Mouse (Mus musculus) midbrain, embryonic 11.5 days (tissue): ENCODE results near the gene Lbhd1. TPM values are rescaled to one million over a fixed set of nuclear protein-coding genes. Genes with fewer than 3 reads are reported as not detected.
"Not testable (repeated sequence)": the region's sequence is repeated elsewhere in the genome, so short reads cannot be mapped to it uniquely, and the experiment has no call there.

Source experiments
- ATAC-seq: fragments of 200-750 bp; cut with Nextera tagmentation; 2 replicates; pipeline ENCODE4 v1.8.0; 2017; ENCODE audit warnings: moderate TSS enrichment, moderate library complexity; ENCODE audit not compliant: low FRiP score
- DNase-seq: peaks from one replicate; pipeline ENCODE4 v3.0.0; 2015; ENCODE audit warnings: low spot score; ENCODE audit errors: missing footprints
- H3K27ac ChIP-seq: fragments of 300-500 bp; sonication (generic); 2 replicates; pipeline ENCODE4 v1.5.1; 2014; ENCODE audit warnings: low read depth, low read length
- H3K27me3 ChIP-seq: fragments of 300-500 bp; sonication (generic); 2 replicates; pipeline ENCODE4 v1.6.1; 2014; ENCODE audit warnings: mild to moderate bottlenecking, low read length, moderate library complexity, mixed read lengths; ENCODE audit not compliant: control insufficient read depth, insufficient read depth
- H3K36me3 ChIP-seq: fragments of 300-500 bp; sonication (generic); 2 replicates; pipeline ENCODE4 v1.6.1; 2014; ENCODE audit warnings: mild to moderate bottlenecking, low read length, moderate library complexity, mixed read lengths; ENCODE audit not compliant: control insufficient read depth, insufficient read depth
- H3K4me1 ChIP-seq: fragments of 300-500 bp; sonication (generic); 2 replicates; pipeline ENCODE4 v1.6.1; 2014; ENCODE audit warnings: low read length; ENCODE audit not compliant: control insufficient read depth, insufficient read depth
- H3K4me2 ChIP-seq: fragments of 300-500 bp; sonication (generic); 2 replicates; pipeline ENCODE4 v1.6.1; 2014; ENCODE audit warnings: mild to moderate bottlenecking, moderate library complexity
- H3K4me3 ChIP-seq: fragments of 300-500 bp; sonication (generic); 2 replicates; pipeline ENCODE4 v1.5.1; 2014; ENCODE audit warnings: low read depth, low read length
- H3K9ac ChIP-seq: fragments of 300-500 bp; sonication (generic); 2 replicates; pipeline ENCODE4 v1.6.1; 2014; ENCODE audit warnings: low read length
- H3K9me3 ChIP-seq: fragments of 300-500 bp; sonication (generic); 2 replicates; pipeline ENCODE4 v1.6.1; 2016; ENCODE audit warnings: low read length; ENCODE audit not compliant: control insufficient read depth
- WGBS: fragments of 180-500 bp; shearing (Covaris S2); extraction: QIAGEN DNeasy Blood & Tissue Kit; methylation state at CpG from one replicate; pipeline ENCODE4 v1.1.7; 2014; 5-methylcytosine and 5-hydroxymethylcytosine counted together
- polyA plus RNA-seq: library from polyadenylated mRNA; unstranded; fragments of >200 nt; fragmentation: Nextera tagmentation; extraction: Ambion mirVana; gene quantifications from 2 replicates; pipeline ENCODE4 v1.2.1, GENCODE M21; 2014

Gene Lbhd1
- polyA plus RNA-seq, result 109 and 123 TPM in 2 replicates

GRCm38 (mm10) chr19:8883616-8884015 is at the start of gene Lbhd1, which contains the start of gene Gm49403:
TSS of gene Lbhd1 (plus strand) at chr19:8883732.
TSS of gene Gm49403 (plus strand) at chr19:8883930.
- DNase-seq, result no peak
- H3K36me3 ChIP-seq, result no peaks in the 10 kb centered on the region
- ATAC-seq, result no peak
- no peak within 1 kb of the TSS for H3K4me3 ChIP-seq
- H3K4me1 ChIP-seq, result peaks cover 14% of the 10 kb centered on the region
- H3K27ac ChIP-seq, result no peak within 1 kb of the TSS
- H3K27me3 ChIP-seq, result no peaks in the 10 kb centered on the region
- no peaks in the 10 kb centered on the region for H3K9me3 ChIP-seq
- H3K9ac ChIP-seq, result no peak within 1 kb of the TSS
- 64% methylated on average over 3 of the region's 3 CpGs for WGBS
- no peak within 1 kb of the TSS for H3K4me2 ChIP-seq

- peaks cover 13% of the 10 kb centered on the region for H3K36me3 ChIP-seq
- not testable (repeated sequence) for H3K4me2 ChIP-seq, H3K9me3 ChIP-seq, H3K9ac ChIP-seq, H3K27ac ChIP-seq, ATAC-seq, H3K27me3 ChIP-seq, H3K4me3 ChIP-seq
- peak; percentile 86 for DNase-seq
- H3K4me1 ChIP-seq, result peaks cover 27% of the 10 kb centered on the region
- WGBS, result 96% methylated on average over 10 of the region's 10 CpGs
These were observed 47.2 kb upstream of the Lbhd1 start for GRCm38 (mm10) chr19:8836327-8836726.

- Histone ChIP-seq H3K27me3 (no peaks in the 10 kb centered on the region), H3K27ac (peak within 1 kb of the TSS; percentile 86), H3K36me3 (peaks cover 12% of the 10 kb centered on the region), H3K9me3 (no peaks in the 10 kb centered on the region), H3K4me2 (peak within 1 kb of the TSS; percentile 80), H3K9ac (peak within 1 kb of the TSS; percentile 74), H3K4me1 (peaks cover 27% of the 10 kb centered on the region), H3K4me3 (peak within 1 kb of the TSS; percentile 46)
- ATAC-seq (peak; percentile 79), DNase-seq (peak; percentile 98)
- WGBS, result 1% methylated on average over 38 of the region's 38 CpGs
These were observed 46.2 kb upstream of the Lbhd1 start, which contains the start of gene Bscl2 for GRCm38 (mm10) chr19:8837251-8837791. TSS of gene Bscl2 (plus strand) at chr19:8837467.

GRCm38 (mm10) chr19:8838041-8838730 is 45.3 kb upstream of the Lbhd1 start:
- Histone ChIP-seq H3K4me2 (peak overlapping the region; percentile 80), H3K27ac (peak overlapping the region; percentile 86), H3K9ac (peak overlapping the region; percentile 74), H3K36me3 (peaks cover 7% of the 10 kb centered on the region), H3K4me1 (peaks cover 27% of the 10 kb centered on the region), H3K9me3 (no peaks in the 10 kb centered on the region), H3K4me3 (peak overlapping the region; percentile 46), H3K27me3 (no peaks in the 10 kb centered on the region)
- DNase-seq (no peak), ATAC-seq (peak; percentile 11; the same call in 1 of the 2 replicates)
- 16% methylated on average over 15 of the region's 15 CpGs for WGBS

GRCm38 (mm10) chr19:8839103-8839907 is 44.2 kb upstream of the Lbhd1 start, which contains the start of gene Gng3:
TSS of gene Gng3 (minus strand) at chr19:8839194.
- Histone ChIP-seq H3K9ac (peak within 1 kb of the TSS; percentile 74), H3K4me2 (peak within 1 kb of the TSS; percentile 80), H3K27ac (peak within 1 kb of the TSS; percentile 86), H3K36me3 (peaks cover 6% of the 10 kb centered on the region; the same call in 1 of the 2 replicates), H3K9me3 (no peaks in the 10 kb centered on the region), H3K27me3 (no peaks in the 10 kb centered on the region), H3K4me1 (peaks cover 27% of the 10 kb centered on the region), H3K4me3 (peak within 1 kb of the TSS; percentile 46)
- peak; percentile 83 for ATAC-seq
- 35% methylated on average over 11 of the region's 11 CpGs for WGBS
- peak; percentile 95 for DNase-seq

- peak overlapping the region; percentile 46 for H3K4me3 ChIP-seq
- H3K4me1 ChIP-seq, result peaks cover 27% of the 10 kb centered on the region
- H3K27ac ChIP-seq, result peak overlapping the region; percentile 56
- peak; percentile 94 for DNase-seq
- H3K27me3 ChIP-seq, result no peaks in the 10 kb centered on the region
- WGBS, result 18% methylated on average over 29 of the region's 29 CpGs
- 0 out of 2 replicates have a peak, but pooled peaks cover 2% of the 10 kb centered on the region for H3K36me3 ChIP-seq
- peak overlapping the region; percentile 80 for H3K4me2 ChIP-seq
- H3K9ac ChIP-seq, result peak overlapping the region; percentile 74
- ATAC-seq, result peak; percentile 49
- no peaks in the 10 kb centered on the region for H3K9me3 ChIP-seq
These were observed 43.4 kb upstream of the Lbhd1 start for GRCm38 (mm10) chr19:8839908-8840791.

- Histone ChIP-seq H3K27me3 (no peaks in the 10 kb centered on the region), H3K4me2 (peak overlapping the region; percentile 80), H3K9me3 (no peaks in the 10 kb centered on the region), H3K4me3 (peak overlapping the region; percentile 46), H3K4me1 (peaks cover 27% of the 10 kb centered on the region), H3K27ac (no peak overlapping the region), H3K9ac (peak overlapping the region; percentile 74), H3K36me3 (peaks cover 2% of the 10 kb centered on the region; the same call in 1 of the 2 replicates)
- ATAC-seq (no peak), DNase-seq (no peak)
- WGBS, result 88% methylated on average over 7 of the region's 7 CpGs
These were observed 42.5 kb upstream of the Lbhd1 start for GRCm38 (mm10) chr19:8841012-8841411.

- ATAC-seq, result no peak
- WGBS, result 88% methylated on average over 6 of the region's 6 CpGs
- peaks cover 27% of the 10 kb centered on the region for H3K4me1 ChIP-seq
- H3K9ac ChIP-seq, result no peak overlapping the region
- H3K9me3 ChIP-seq, result no peaks in the 10 kb centered on the region
- no peak for DNase-seq
- no peak overlapping the region for H3K4me3 ChIP-seq
- H3K36me3 ChIP-seq, result peaks cover 12% of the 10 kb centered on the region; the same call in 1 of the 2 replicates
- H3K4me2 ChIP-seq, result no peak overlapping the region
- H3K27ac ChIP-seq, result no peak overlapping the region
- no peaks in the 10 kb centered on the region for H3K27me3 ChIP-seq
These were observed 40.6 kb upstream of the Lbhd1 start for GRCm38 (mm10) chr19:8842961-8843360.
